In genomic region chr11:113437357-113437756, GRCm38 (mm10) we compare ENCODE assay signal across 28 mouse cellular contexts.
A peak's percentile ranks its signal among the peaks of the same experiment; 100 is the strongest.
DNase-seq lines count a peak whose midpoint lies in the region; ATAC-seq and TF ChIP-seq lines count a peak whose summit lies in the region.
"Had no signal": no experiment of that assay in that cellular context is flagged by ENCODE, and none has a peak within 500 bp of the region (broad histone marks: within the 10 kb centered on the region; RNA-seq: fewer than 3 reads in every experiment).

No protein-coding gene starts in this region.

- no peak for TF ChIP-seq CTCF in intestine, postnatal 0 days (IDR thresholded peaks at IDR 0.05; ENCODE audit: low read depth)
- no peak for TF ChIP-seq CTCF in midbrain, postnatal 0 days (IDR thresholded peaks at IDR 0.05)

- DNase-seq in midbrain, embryonic 10.5 days (ENCODE audit: low spot score), result no peak
- no peak for DNase-seq in midbrain, postnatal 0 days (ENCODE audit: low spot score)
- DNase-seq in layer of hippocampus, postnatal 14 days (ENCODE audit: low spot score in 2 of 2), result no peak
- DNase-seq: adrenal gland, adult 8-10 months; cerebellum, adult 8-10 months; cerebellum, postnatal 25 days; embryo, embryonic 11 days; gastrocnemius, adult 2 months; gastrocnemius, postnatal 36 days; heart, postnatal 14 days; kidney, postnatal 25 days; layer of hippocampus, postnatal 36 days; left cerebral cortex, postnatal 4 days; thymus, postnatal 4 days had no signal

- no peak overlapping the region for H3K4me3 ChIP-seq in intestine, embryonic 15.5 days (replicated peaks)
- H3K4me3 ChIP-seq in intestine, postnatal 0 days (ENCODE audit: low read depth, low read length), result no peak overlapping the region
- H3K4me3 ChIP-seq in midbrain, embryonic 10.5 days, result no peak overlapping the region
- no peak overlapping the region for H3K4me3 ChIP-seq in midbrain, postnatal 0 days (ENCODE audit: low read depth, low read length)
- no peak overlapping the region for H3K4me3 ChIP-seq in intestine, embryonic 16.5 days (ENCODE audit: low read length)
- no peak overlapping the region for H3K4me3 ChIP-seq in liver, embryonic 12.5 days
- H3K4me3 ChIP-seq in heart, embryonic 12.5 days, result no peak overlapping the region
- H3K4me3 ChIP-seq: embryonic facial prominence, embryonic 13.5 days; forebrain, embryonic 10.5 days; forebrain, embryonic 15.5 days; gastrocnemius, adult 2 months; limb, embryonic 15.5 days; lung, embryonic 15.5 days; midbrain, embryonic 12.5 days; neural tube, embryonic 13.5 days had no signal

- H3K27me3 ChIP-seq in intestine, embryonic 15.5 days (replicated peaks), result no peaks in the 10 kb centered on the region
- no peaks in the 10 kb centered on the region for H3K27me3 ChIP-seq in intestine, postnatal 0 days (replicated peaks; ENCODE audit: control insufficient read depth, insufficient read depth, low read length)
- H3K27me3 ChIP-seq in midbrain, embryonic 10.5 days (ENCODE audit: low read depth, poor library complexity, severe bottlenecking), result peaks cover 91% of the 10 kb centered on the region
- no peaks in the 10 kb centered on the region for H3K27me3 ChIP-seq in midbrain, postnatal 0 days (ENCODE audit: insufficient read depth, low read length)
- no peaks in the 10 kb centered on the region for H3K27me3 ChIP-seq in intestine, embryonic 16.5 days (replicated peaks; ENCODE audit: control insufficient read depth, insufficient read depth, low read length)
- H3K27me3 ChIP-seq in liver, embryonic 12.5 days (replicated peaks), result no peaks in the 10 kb centered on the region
- peaks cover 60% of the 10 kb centered on the region for H3K27me3 ChIP-seq in heart, embryonic 12.5 days (replicated peaks)
- H3K27me3 ChIP-seq: embryonic facial prominence, embryonic 13.5 days; forebrain, embryonic 15.5 days; limb, embryonic 15.5 days; lung, embryonic 15.5 days had no signal

- H3K4me2 ChIP-seq in intestine, embryonic 15.5 days (replicated peaks), result no peak overlapping the region
- no peak overlapping the region for H3K4me2 ChIP-seq in intestine, postnatal 0 days (replicated peaks; ENCODE audit: low read depth)
- H3K4me2 ChIP-seq in midbrain, postnatal 0 days (ENCODE audit: low read depth, low read length, poor library complexity, severe bottlenecking), result no peak overlapping the region
- no peak overlapping the region for H3K4me2 ChIP-seq in intestine, embryonic 16.5 days (ENCODE audit: low read depth, low read length)
- H3K4me2 ChIP-seq in liver, embryonic 12.5 days, result no peak overlapping the region
- no peak overlapping the region for H3K4me2 ChIP-seq in heart, embryonic 12.5 days
- H3K4me2 ChIP-seq: embryonic facial prominence, embryonic 13.5 days; forebrain, embryonic 15.5 days; limb, embryonic 15.5 days; lung, embryonic 15.5 days; midbrain, embryonic 12.5 days; neural tube, embryonic 13.5 days had no signal

- no peak overlapping the region for H3K9ac ChIP-seq in intestine, embryonic 15.5 days
- no peak overlapping the region for H3K9ac ChIP-seq in intestine, postnatal 0 days (ENCODE audit: low read depth, low read length)
- H3K9ac ChIP-seq in midbrain, postnatal 0 days (replicated peaks; ENCODE audit: low read length, poor library complexity, severe bottlenecking), result no peak overlapping the region
- no peak overlapping the region for H3K9ac ChIP-seq in intestine, embryonic 16.5 days (ENCODE audit: low read depth, low read length)
- no peak overlapping the region for H3K9ac ChIP-seq in liver, embryonic 12.5 days
- no peak overlapping the region for H3K9ac ChIP-seq in heart, embryonic 12.5 days
- H3K9ac ChIP-seq: embryonic facial prominence, embryonic 13.5 days; forebrain, embryonic 15.5 days; limb, embryonic 15.5 days; liver, embryonic 14.5 days; lung, embryonic 15.5 days; midbrain, embryonic 12.5 days; neural tube, embryonic 13.5 days had no signal

- no peaks in the 10 kb centered on the region for H3K4me1 ChIP-seq in intestine, embryonic 15.5 days (replicated peaks)
- no peaks in the 10 kb centered on the region for H3K4me1 ChIP-seq in intestine, postnatal 0 days (replicated peaks; ENCODE audit: control insufficient read depth, insufficient read depth, low read length)
- peaks cover 40% of the 10 kb centered on the region for H3K4me1 ChIP-seq in midbrain, embryonic 10.5 days
- no peaks in the 10 kb centered on the region for H3K4me1 ChIP-seq in midbrain, postnatal 0 days (ENCODE audit: insufficient read depth, low read length)
- no peaks in the 10 kb centered on the region for H3K4me1 ChIP-seq in intestine, embryonic 16.5 days (ENCODE audit: control insufficient read depth, insufficient read depth, low read length)
- no peaks in the 10 kb centered on the region for H3K4me1 ChIP-seq in liver, embryonic 12.5 days
- H3K4me1 ChIP-seq in heart, embryonic 12.5 days (replicated peaks), result peaks cover 20% of the 10 kb centered on the region

- WGBS in intestine, embryonic 15.5 days, result 82% methylated on average over 9 of the region's 9 CpGs
- 73% methylated on average over 9 of the region's 9 CpGs for WGBS in intestine, postnatal 0 days
- 89% methylated on average over 9 of the region's 9 CpGs for WGBS in midbrain, embryonic 10.5 days
- 92% methylated on average over 9 of the region's 9 CpGs for WGBS in midbrain, postnatal 0 days
- WGBS in intestine, embryonic 16.5 days, result 81% methylated on average over 9 of the region's 9 CpGs
- 60% methylated on average over 9 of the region's 9 CpGs for WGBS in liver, embryonic 12.5 days (ENCODE audit: insufficient replicate concordance)
- 85% methylated on average over 9 of the region's 9 CpGs for WGBS in heart, embryonic 12.5 days

- H3K36me3 ChIP-seq in intestine, embryonic 15.5 days, result no peaks in the 10 kb centered on the region
- no peaks in the 10 kb centered on the region for H3K36me3 ChIP-seq in intestine, postnatal 0 days (ENCODE audit: control insufficient read depth, insufficient read depth)
- no peaks in the 10 kb centered on the region for H3K36me3 ChIP-seq in midbrain, embryonic 10.5 days
- H3K36me3 ChIP-seq in midbrain, postnatal 0 days (ENCODE audit: insufficient read depth, low read length), result no peaks in the 10 kb centered on the region
- no peaks in the 10 kb centered on the region; the same call in 1 of the 2 replicates for H3K36me3 ChIP-seq in intestine, embryonic 16.5 days (ENCODE audit: control insufficient read depth, insufficient read depth, low read length)
- H3K36me3 ChIP-seq in liver, embryonic 12.5 days, result peaks cover 9% of the 10 kb centered on the region; the same call in 1 of the 2 replicates
- H3K36me3 ChIP-seq in heart, embryonic 12.5 days, result 0 out of 2 replicates have a peak, but pooled peaks cover 3% of the 10 kb centered on the region
- H3K36me3 ChIP-seq: forebrain, embryonic 15.5 days; limb, embryonic 15.5 days; lung, embryonic 15.5 days; midbrain, embryonic 12.5 days had no signal

- 0 out of 2 replicates have a peak, but pooled peaks have one; percentile 37 for ATAC-seq in intestine, embryonic 15.5 days
- no peak for ATAC-seq in intestine, postnatal 0 days
- ATAC-seq in midbrain, postnatal 0 days (ENCODE audit: low FRiP score), result no peak
- ATAC-seq in intestine, embryonic 16.5 days, result 0 out of 2 replicates have a peak, but pooled peaks have one; percentile 34
- ATAC-seq in liver, embryonic 12.5 days, result no peak
- no peak for ATAC-seq in heart, embryonic 12.5 days (ENCODE audit: insufficient number of reproducible peaks, low FRiP score)
- ATAC-seq: forebrain, embryonic 15.5 days; hindbrain, embryonic 16.5 days had no signal

- H3K9me3 ChIP-seq in intestine, embryonic 15.5 days, result no peaks in the 10 kb centered on the region
- no peaks in the 10 kb centered on the region for H3K9me3 ChIP-seq in intestine, postnatal 0 days (ENCODE audit: control insufficient read depth)
- H3K9me3 ChIP-seq in midbrain, embryonic 10.5 days (replicated peaks), result peaks cover 14% of the 10 kb centered on the region
- H3K9me3 ChIP-seq in midbrain, postnatal 0 days (ENCODE audit: low read length), result peaks cover 6% of the 10 kb centered on the region; the same call in 1 of the 2 replicates
- H3K9me3 ChIP-seq in intestine, embryonic 16.5 days (ENCODE audit: control insufficient read depth, low read length), result peaks cover 5% of the 10 kb centered on the region; the same call in 1 of the 2 replicates
- no peaks in the 10 kb centered on the region for H3K9me3 ChIP-seq in liver, embryonic 12.5 days (replicated peaks)
- peaks cover 6% of the 10 kb centered on the region; the same call in 1 of the 2 replicates for H3K9me3 ChIP-seq in heart, embryonic 12.5 days (replicated peaks)
- H3K9me3 ChIP-seq: embryonic facial prominence, embryonic 13.5 days; forebrain, embryonic 15.5 days; limb, embryonic 15.5 days had no signal

- H3K27ac ChIP-seq in intestine, embryonic 15.5 days, result no peak overlapping the region
- no peak overlapping the region for H3K27ac ChIP-seq in intestine, postnatal 0 days (ENCODE audit: low read depth, low read length)
- peak overlapping the region; percentile 13; the same call in 1 of the 2 replicates for H3K27ac ChIP-seq in midbrain, embryonic 10.5 days (replicated peaks)
- H3K27ac ChIP-seq in midbrain, postnatal 0 days (ENCODE audit: low read depth, low read length), result no peak overlapping the region
- no peak overlapping the region for H3K27ac ChIP-seq in intestine, embryonic 16.5 days (ENCODE audit: low read length)
- H3K27ac ChIP-seq in liver, embryonic 12.5 days, result no peak overlapping the region
- H3K27ac ChIP-seq in heart, embryonic 12.5 days (ENCODE audit: poor library complexity, severe bottlenecking), result no peak overlapping the region
- H3K27ac ChIP-seq: embryonic facial prominence, embryonic 13.5 days; forebrain, embryonic 10.5 days; forebrain, embryonic 15.5 days; gastrocnemius, adult 2 months; limb, embryonic 15.5 days; liver, embryonic 14.5 days; lung, embryonic 15.5 days; midbrain, embryonic 12.5 days; neural tube, embryonic 13.5 days had no signal

Comparison
In these comparisons a context has a peak if more than half of its experiments do, and no peak if none do; other contexts are left out.
1. ATAC-seq: peak in intestine, embryonic 15.5 days (single experiment) and intestine, embryonic 16.5 days (single experiment); none in intestine, postnatal 0 days (single experiment), midbrain, postnatal 0 days (single experiment), liver, embryonic 12.5 days (single experiment) and heart, embryonic 12.5 days (single experiment).